Mouse (Mus musculus) lung, postnatal 0 days (tissue): ENCODE data around the gene Phkb. TPM values are rescaled to one million over a fixed set of nuclear protein-coding genes. Genes with fewer than 3 reads are reported as not detected.
A peak's percentile ranks its signal among the peaks of the same experiment; 100 is the strongest.
"Not testable (repeated sequence)": the region's sequence is repeated elsewhere in the genome, so short reads cannot be mapped to it uniquely, and the experiment has no call there.

Source experiments
- ATAC-seq: fragments of 200-750 bp; cut with Nextera tagmentation; 2 replicates; pipeline ENCODE4 v1.8.0; 2017; ENCODE audit warnings: moderate library complexity
- DNase-seq: peaks from one replicate; pipeline ENCODE4 v3.0.0-alpha.2; 2016; ENCODE audit warnings: low spot score
- H3K27ac ChIP-seq: fragments of 300-500 bp; sonication (generic); 2 replicates; pipeline ENCODE4 v1.5.1; 2014; ENCODE audit warnings: antibody characterized with exemption, mild to moderate bottlenecking, low read length, mixed read lengths
- H3K27me3 ChIP-seq: fragments of 300-500 bp; sonication (generic); replicated peaks from 2 replicates; pipeline ENCODE4 v1.6.1; 2014; ENCODE audit warnings: low read length, mixed read lengths; ENCODE audit not compliant: insufficient read depth
- H3K36me3 ChIP-seq: fragments of 300-500 bp; sonication (generic); 2 replicates; pipeline ENCODE4 v1.6.1; 2014; ENCODE audit warnings: low read length, mixed read lengths; ENCODE audit not compliant: insufficient read depth
- H3K4me1 ChIP-seq: fragments of 300-500 bp; sonication (generic); 2 replicates; pipeline ENCODE4 v1.6.1; 2014; ENCODE audit warnings: antibody characterized with exemption, low read depth, low read length, mixed read lengths; ENCODE audit not compliant: insufficient read depth
- H3K4me2 ChIP-seq: fragments of 300-500 bp; sonication (generic); replicated peaks from 2 replicates; pipeline ENCODE4 v1.6.1; 2014; ENCODE audit warnings: low read depth, mild to moderate bottlenecking, low read length, moderate library complexity, mixed read lengths
- H3K4me3 ChIP-seq: fragments of 300-500 bp; sonication (generic); 2 replicates; pipeline ENCODE4 v1.5.1; 2014; ENCODE audit warnings: low read depth, low read length
- H3K9ac ChIP-seq: fragments of 300-500 bp; sonication (generic); replicated peaks from 2 replicates; pipeline ENCODE4 v1.6.1; 2014; ENCODE audit warnings: low read depth, mild to moderate bottlenecking
- H3K9me3 ChIP-seq: fragments of 300-500 bp; sonication (generic); 2 replicates; pipeline ENCODE4 v1.6.1; 2016; ENCODE audit warnings: low read length, mixed read lengths
- CTCF ChIP-seq: IDR thresholded peaks from 2 replicates; pipeline ENCODE4 v1.5.1; 2016; ENCODE audit warnings: antibody characterized with exemption, mild to moderate bottlenecking
- EP300 ChIP-seq: IDR thresholded peaks from 2 replicates; pipeline ENCODE4 v1.6.1; 2016; ENCODE audit warnings: antibody characterized with exemption, mild to moderate bottlenecking, control low read depth
- WGBS: fragments of 180-500 bp; shearing (Covaris S2); extraction: QIAGEN DNeasy Blood & Tissue Kit; methylation state at CpG from one replicate; pipeline ENCODE4 v1.1.7; 2014; 5-methylcytosine and 5-hydroxymethylcytosine counted together
- polyA plus RNA-seq: library from polyadenylated mRNA; unstranded; fragments of >200 nt; fragmentation: Nextera tagmentation; extraction: Ambion mirVana; gene quantifications from 2 replicates; pipeline ENCODE4 v1.2.1, GENCODE M21; 2015

Phkb gene
- 26.9 and 29.2 TPM in 2 replicates for polyA plus RNA-seq

DNA sequence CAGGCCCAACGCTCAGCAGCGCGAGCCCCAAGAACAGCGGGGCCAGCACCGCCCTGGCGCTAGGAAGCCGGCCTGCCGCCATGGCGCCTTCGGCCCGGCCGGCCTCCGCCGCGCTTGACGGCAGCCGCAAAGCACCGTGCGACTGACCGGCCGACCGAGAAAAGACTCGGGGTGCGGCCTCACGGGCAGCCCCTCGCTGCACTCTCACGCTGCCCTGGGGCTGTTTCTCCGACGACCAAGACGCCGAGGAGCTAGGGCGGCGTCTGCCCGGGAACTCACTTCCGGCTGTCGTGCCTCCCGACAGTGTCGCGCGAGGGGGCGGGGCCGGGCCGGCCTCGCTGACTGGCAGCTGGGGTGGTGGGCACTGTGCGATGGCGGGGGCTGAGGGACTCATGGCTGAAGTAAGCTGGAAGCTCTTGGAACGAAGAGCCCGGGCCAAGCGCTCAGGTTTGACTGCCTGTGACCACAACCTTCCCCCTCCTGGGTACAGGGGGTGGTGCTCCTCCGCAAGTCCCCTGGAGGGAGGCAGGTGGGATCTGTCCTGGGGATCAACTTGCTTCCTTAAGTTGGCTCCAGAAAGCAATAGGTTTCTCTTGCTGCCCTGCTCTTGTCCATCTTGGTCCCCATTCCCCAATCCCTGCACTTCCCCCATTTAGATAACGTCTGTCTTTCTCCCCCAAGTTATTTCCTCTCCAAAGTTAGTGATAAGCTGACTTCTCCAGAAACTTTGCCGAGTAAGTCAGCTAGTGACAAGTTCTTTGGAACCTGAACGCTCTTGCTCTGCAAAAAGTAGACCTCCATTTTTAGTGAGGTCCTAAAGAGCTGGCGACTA is at the start of gene Phkb, which contains the start of gene Itfg1:
Gene Phkb (plus strand): TSS at position 303 of the 832 bp plus-strand sequence.
Gene Itfg1 (minus strand): TSS at position 265 of the 832 bp plus-strand sequence.
- no peaks in the 10 kb centered on the region for H3K27me3 ChIP-seq
- H3K9ac ChIP-seq, result peak within 1 kb of the TSS; percentile 89
- H3K9me3 ChIP-seq, result no peaks in the 10 kb centered on the region
- no peaks in the 10 kb centered on the region for H3K36me3 ChIP-seq
- ATAC-seq, result peak; percentile 93
- H3K4me2 ChIP-seq, result peak within 1 kb of the TSS; percentile 64
- whole genome bisulfite sequencing, result 2% methylated on average over 47 of the region's 54 CpGs
- H3K4me1 ChIP-seq, result peaks cover 5% of the 10 kb centered on the region; the same call in 1 of the 2 replicates
- peak; percentile 88 for DNase-seq
- peak within 1 kb of the TSS; percentile 89 for H3K4me3 ChIP-seq
- TF ChIP-seq EP300 (no peak), CTCF (peak; percentile 27; the same call in 1 of the 2 replicates)
- H3K27ac ChIP-seq, result peak within 1 kb of the TSS; percentile 98

- WGBS, result 94% methylated on average over 1 of the region's 1 CpGs
- H3K9ac ChIP-seq, H3K36me3 ChIP-seq, DNase-seq, H3K27ac ChIP-seq, H3K27me3 ChIP-seq, H3K4me2 ChIP-seq, H3K4me1 ChIP-seq, H3K9me3 ChIP-seq, ATAC-seq, H3K4me3 ChIP-seq: not testable (repeated sequence)
These were observed 44.4 kb upstream of the Phkb start for GRCm38 (mm10) chr8:85796392-85796791.

GRCm38 (mm10) chr8:85800164-85800563 is 40.6 kb upstream of the Phkb start:
- H3K27ac ChIP-seq, result no peak overlapping the region
- no peak overlapping the region for H3K4me2 ChIP-seq
- DNase-seq (no peak), ATAC-seq (no peak)
- no peak for TF ChIP-seq EP300
- no peak for TF ChIP-seq CTCF
- H3K4me3 ChIP-seq, result no peak overlapping the region
- no peaks in the 10 kb centered on the region for H3K36me3 ChIP-seq
- 90% methylated on average over 1 of the region's 1 CpGs for WGBS
- no peaks in the 10 kb centered on the region for H3K9me3 ChIP-seq
- H3K9ac ChIP-seq, result no peak overlapping the region
- no peaks in the 10 kb centered on the region for H3K27me3 ChIP-seq
- no peaks in the 10 kb centered on the region for H3K4me1 ChIP-seq

- Histone ChIP-seq H3K4me1 (no peaks in the 10 kb centered on the region), H3K4me3 (no peak overlapping the region), H3K9me3 (no peaks in the 10 kb centered on the region), H3K4me2 (no peak overlapping the region), H3K27me3 (no peaks in the 10 kb centered on the region), H3K9ac (no peak overlapping the region), H3K36me3 (no peaks in the 10 kb centered on the region), H3K27ac (no peak overlapping the region)
- no peak for ATAC-seq
- 79% methylated on average over 1 of the region's 1 CpGs for WGBS
- TF ChIP-seq EP300, result no peak
- no peak for TF ChIP-seq CTCF
- DNase-seq, result no peak
These were observed 39.4 kb upstream of the Phkb start for GRCm38 (mm10) chr8:85801408-85801807.

DNA sequence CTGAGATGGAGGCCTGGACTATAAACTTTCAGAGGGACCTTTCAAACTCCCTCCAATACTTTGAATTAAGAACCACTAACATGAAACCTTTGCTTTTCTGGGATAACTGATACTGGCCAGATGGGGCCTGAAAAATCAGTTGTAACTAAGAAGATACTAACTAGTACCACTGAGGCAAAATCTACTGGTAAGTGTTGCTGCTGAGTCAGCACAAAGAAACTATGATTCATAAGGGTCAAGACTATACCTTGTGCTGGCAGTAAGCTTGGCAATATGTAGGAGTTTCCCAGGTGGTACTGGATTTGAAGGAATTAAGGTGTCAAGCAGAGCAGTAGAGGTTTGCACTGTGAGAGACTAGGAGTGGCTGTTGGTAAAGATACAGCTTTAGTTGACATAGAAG is 27.1 kb upstream of the Phkb start:
- no peaks in the 10 kb centered on the region; the same call in 1 of the 2 replicates for H3K36me3 ChIP-seq
- H3K4me1 ChIP-seq, result no peaks in the 10 kb centered on the region
- H3K9me3 ChIP-seq, result no peaks in the 10 kb centered on the region
- no peak overlapping the region for H3K4me3 ChIP-seq
- no peaks in the 10 kb centered on the region for H3K27me3 ChIP-seq
- H3K27ac ChIP-seq, result no peak overlapping the region
- no peak overlapping the region for H3K4me2 ChIP-seq
- no peak for ATAC-seq
- TF ChIP-seq EP300 (no peak), CTCF (no peak)
- no peak overlapping the region for H3K9ac ChIP-seq
- no peak for DNase-seq

- DNase-seq, result peak; percentile 60
- Histone ChIP-seq H3K27me3 (no peaks in the 10 kb centered on the region), H3K4me1 (peaks cover 5% of the 10 kb centered on the region; the same call in 1 of the 2 replicates), H3K4me2 (peak overlapping the region; percentile 64), H3K27ac (peak overlapping the region; percentile 98), H3K9ac (peak overlapping the region; percentile 89), H3K36me3 (0 out of 2 replicates have a peak, but pooled peaks cover 4% of the 10 kb centered on the region), H3K9me3 (no peaks in the 10 kb centered on the region), H3K4me3 (peak overlapping the region; percentile 89)
- ATAC-seq, result no peak
- TF ChIP-seq EP300 (no peak), CTCF (no peak)
- 2% methylated on average over 20 of the region's 21 CpGs for WGBS
These were observed 673 bp upstream of the Phkb start for GRCm38 (mm10) chr8:85839916-85840656.
